Mouse (Mus musculus): ENCODE measurements around the gene Jmjd1c. TPM values are rescaled to one million over a fixed set of nuclear protein-coding genes. Genes with fewer than 3 reads are reported as not detected.

The Jmjd1c gene
- polyA plus RNA-seq, 1 experiment from 2014 or later = 59.5 TPM

GRCm38 (mm10) chr10:67131709-67132108, 35.8 kb downstream of the Jmjd1c start:
- Histone ChIP-seq H3K4me3 (replicated peaks; ENCODE audit: low read length) (no peak overlapping the region), H3K4me2 (replicated peaks) (no peak overlapping the region), H3K9ac (no peak overlapping the region), H3K4me1 (replicated peaks; ENCODE audit: control insufficient read depth, insufficient read depth, low read length) (peaks cover 19% of the 10 kb centered on the region), H3K36me3 (replicated peaks; ENCODE audit: control insufficient read depth, insufficient read depth) (no peaks in the 10 kb centered on the region), H3K27me3 (ENCODE audit: control insufficient read depth, insufficient read depth, low read length) (no peaks in the 10 kb centered on the region), H3K27ac (no peak overlapping the region), H3K9me3 (ENCODE audit: control insufficient read depth, low read length) (no peaks in the 10 kb centered on the region)
- WGBS = 89% methylated on average over 1 of the region's 1 CpGs
- ATAC-seq (ENCODE audit: low FRiP score) = no peak
- no peak for DNase-seq (ENCODE audit: low spot score)

- no peak overlapping the region for H3K4me3 ChIP-seq (replicated peaks; ENCODE audit: low read length)
- H3K4me1 ChIP-seq (replicated peaks; ENCODE audit: control insufficient read depth, insufficient read depth, low read length) = peaks cover 5% of the 10 kb centered on the region; the same call in 1 of the 2 replicates
- DNase-seq (ENCODE audit: low spot score) (no peak), ATAC-seq (ENCODE audit: low FRiP score) (no peak)
- H3K4me2 ChIP-seq (replicated peaks) = no peak overlapping the region
- WGBS = 97% methylated on average over 2 of the region's 2 CpGs
- H3K27ac ChIP-seq = no peak overlapping the region
- H3K9ac ChIP-seq = no peak overlapping the region
- H3K36me3 ChIP-seq (replicated peaks; ENCODE audit: control insufficient read depth, insufficient read depth) = no peaks in the 10 kb centered on the region
- no peaks in the 10 kb centered on the region for H3K9me3 ChIP-seq (ENCODE audit: control insufficient read depth, low read length)
- H3K27me3 ChIP-seq (ENCODE audit: control insufficient read depth, insufficient read depth, low read length) = no peaks in the 10 kb centered on the region
Observed at GRCm38 (mm10) chr10:67134322-67134721, 38.4 kb downstream of the Jmjd1c start.

- no peak for DNase-seq (ENCODE audit: low spot score)
- Histone ChIP-seq H3K27ac (no peak overlapping the region), H3K9ac (no peak overlapping the region), H3K4me3 (replicated peaks; ENCODE audit: low read length) (no peak overlapping the region), H3K4me2 (replicated peaks) (no peak overlapping the region), H3K27me3 (ENCODE audit: control insufficient read depth, insufficient read depth, low read length) (no peaks in the 10 kb centered on the region), H3K9me3 (ENCODE audit: control insufficient read depth, low read length) (no peaks in the 10 kb centered on the region), H3K36me3 (replicated peaks; ENCODE audit: control insufficient read depth, insufficient read depth) (no peaks in the 10 kb centered on the region), H3K4me1 (replicated peaks; ENCODE audit: control insufficient read depth, insufficient read depth, low read length) (0 out of 2 replicates have a peak, but pooled peaks cover 5% of the 10 kb centered on the region)
- WGBS = 97% methylated on average over 2 of the region's 2 CpGs
- ATAC-seq (ENCODE audit: low FRiP score) = no peak
Observed at GRCm38 (mm10) chr10:67137437-67137836, 41.5 kb downstream of the Jmjd1c start.

GRCm38 (mm10) chr10:67143661-67144060, 47.7 kb downstream of the Jmjd1c start:
- no peak overlapping the region for H3K4me2 ChIP-seq (replicated peaks)
- no peak overlapping the region for H3K9ac ChIP-seq
- no peak overlapping the region for H3K4me3 ChIP-seq (replicated peaks; ENCODE audit: low read length)
- no peaks in the 10 kb centered on the region for H3K4me1 ChIP-seq (replicated peaks; ENCODE audit: control insufficient read depth, insufficient read depth, low read length)
- ATAC-seq (ENCODE audit: low FRiP score) = no peak
- no peak for DNase-seq (ENCODE audit: low spot score)
- H3K27me3 ChIP-seq (ENCODE audit: control insufficient read depth, insufficient read depth, low read length) = no peaks in the 10 kb centered on the region
- H3K36me3 ChIP-seq (replicated peaks; ENCODE audit: control insufficient read depth, insufficient read depth) = no peaks in the 10 kb centered on the region
- H3K27ac ChIP-seq = no peak overlapping the region
- H3K9me3 ChIP-seq (ENCODE audit: control insufficient read depth, low read length) = no peaks in the 10 kb centered on the region

- WGBS = 79% methylated on average over 2 of the region's 2 CpGs
- no peak for DNase-seq (ENCODE audit: low spot score)
Observed at GRCm38 (mm10) chr10:67144269-67144668, 48.3 kb downstream of the Jmjd1c start.

GRCm38 (mm10) chr10:67145623-67146022, 49.7 kb downstream of the Jmjd1c start:
- no peak overlapping the region for H3K4me2 ChIP-seq (replicated peaks)
- no peak overlapping the region for H3K9ac ChIP-seq
- no peaks in the 10 kb centered on the region for H3K27me3 ChIP-seq (ENCODE audit: control insufficient read depth, insufficient read depth, low read length)
- no peak overlapping the region for H3K27ac ChIP-seq
- H3K9me3 ChIP-seq (ENCODE audit: control insufficient read depth, low read length) = no peaks in the 10 kb centered on the region
- DNase-seq (ENCODE audit: low spot score) = no peak
- 88% methylated on average over 4 of the region's 4 CpGs for WGBS
- no peak overlapping the region for H3K4me3 ChIP-seq (replicated peaks; ENCODE audit: low read length)
- no peak for ATAC-seq (ENCODE audit: low FRiP score)
- no peaks in the 10 kb centered on the region for H3K36me3 ChIP-seq (replicated peaks; ENCODE audit: control insufficient read depth, insufficient read depth)
- H3K4me1 ChIP-seq (replicated peaks; ENCODE audit: control insufficient read depth, insufficient read depth, low read length) = no peaks in the 10 kb centered on the region

More at GRCm38 (mm10) chr10:67144269-67144668, 48.3 kb downstream of the Jmjd1c start:
- no peak overlapping the region for H3K9ac ChIP-seq
- H3K36me3 ChIP-seq (replicated peaks; ENCODE audit: control insufficient read depth, insufficient read depth) = no peaks in the 10 kb centered on the region
- H3K9me3 ChIP-seq (ENCODE audit: control insufficient read depth, low read length) = no peaks in the 10 kb centered on the region
- no peaks in the 10 kb centered on the region for H3K4me1 ChIP-seq (replicated peaks; ENCODE audit: control insufficient read depth, insufficient read depth, low read length)
- no peak for ATAC-seq (ENCODE audit: low FRiP score)
- H3K4me3 ChIP-seq (replicated peaks; ENCODE audit: low read length) = no peak overlapping the region
- H3K4me2 ChIP-seq (replicated peaks) = no peak overlapping the region
- no peaks in the 10 kb centered on the region for H3K27me3 ChIP-seq (ENCODE audit: control insufficient read depth, insufficient read depth, low read length)
- H3K27ac ChIP-seq = no peak overlapping the region

- no peak overlapping the region for H3K4me2 ChIP-seq (replicated peaks)
- H3K4me3 ChIP-seq (replicated peaks; ENCODE audit: low read length) = no peak overlapping the region
- ATAC-seq (ENCODE audit: low FRiP score) (no peak), DNase-seq (ENCODE audit: low spot score) (no peak)
- H3K27me3 ChIP-seq (ENCODE audit: control insufficient read depth, insufficient read depth, low read length) = no peaks in the 10 kb centered on the region
- H3K9ac ChIP-seq = no peak overlapping the region
- H3K27ac ChIP-seq = no peak overlapping the region
- WGBS = 89% methylated on average over 3 of the region's 3 CpGs
- no peaks in the 10 kb centered on the region for H3K4me1 ChIP-seq (replicated peaks; ENCODE audit: control insufficient read depth, insufficient read depth, low read length)
- H3K36me3 ChIP-seq (replicated peaks; ENCODE audit: control insufficient read depth, insufficient read depth) = no peaks in the 10 kb centered on the region
- no peaks in the 10 kb centered on the region for H3K9me3 ChIP-seq (ENCODE audit: control insufficient read depth, low read length)
Observed at GRCm38 (mm10) chr10:67151766-67152165, 55.8 kb downstream of the Jmjd1c start.

- Histone ChIP-seq H3K4me2 (replicated peaks) (no peak overlapping the region), H3K4me3 (replicated peaks; ENCODE audit: low read length) (no peak overlapping the region), H3K9ac (no peak overlapping the region), H3K36me3 (replicated peaks; ENCODE audit: control insufficient read depth, insufficient read depth) (peaks cover 1% of the 10 kb centered on the region), H3K4me1 (replicated peaks; ENCODE audit: control insufficient read depth, insufficient read depth, low read length) (no peaks in the 10 kb centered on the region), H3K9me3 (ENCODE audit: control insufficient read depth, low read length) (no peaks in the 10 kb centered on the region), H3K27me3 (ENCODE audit: control insufficient read depth, insufficient read depth, low read length) (no peaks in the 10 kb centered on the region), H3K27ac (no peak overlapping the region)
- no peak for DNase-seq (ENCODE audit: low spot score)
- WGBS = 97% methylated on average over 3 of the region's 3 CpGs
- ATAC-seq (ENCODE audit: low FRiP score) = no peak
Observed at GRCm38 (mm10) chr10:67154647-67155046, 58.7 kb downstream of the Jmjd1c start.

GRCm38 (mm10) chr10:67174049-67174448, 78.1 kb downstream of the Jmjd1c start:
- 98% methylated on average over 1 of the region's 1 CpGs for WGBS

GRCm38 (mm10) chr10:67176031-67176430, 80.1 kb downstream of the Jmjd1c start:
- WGBS = 90% methylated on average over 7 of the region's 7 CpGs
- DNase-seq (ENCODE audit: low spot score) (no peak), ATAC-seq (ENCODE audit: low FRiP score) (no peak)
- H3K9ac ChIP-seq = no peak overlapping the region
- no peaks in the 10 kb centered on the region for H3K36me3 ChIP-seq (replicated peaks; ENCODE audit: control insufficient read depth, insufficient read depth)
- no peak overlapping the region for H3K27ac ChIP-seq
- no peak overlapping the region for H3K4me3 ChIP-seq (replicated peaks; ENCODE audit: low read length)
- no peak overlapping the region for H3K4me2 ChIP-seq (replicated peaks)
- no peaks in the 10 kb centered on the region for H3K27me3 ChIP-seq (ENCODE audit: control insufficient read depth, insufficient read depth, low read length)
- no peaks in the 10 kb centered on the region for H3K4me1 ChIP-seq (replicated peaks; ENCODE audit: control insufficient read depth, insufficient read depth, low read length)
- H3K9me3 ChIP-seq (ENCODE audit: control insufficient read depth, low read length) = no peaks in the 10 kb centered on the region

More at GRCm38 (mm10) chr10:67174049-67174448, 78.1 kb downstream of the Jmjd1c start:
- no peaks in the 10 kb centered on the region for H3K4me1 ChIP-seq (replicated peaks; ENCODE audit: control insufficient read depth, insufficient read depth, low read length)
- DNase-seq (ENCODE audit: low spot score) = no peak
- H3K27me3 ChIP-seq (ENCODE audit: control insufficient read depth, insufficient read depth, low read length) = no peaks in the 10 kb centered on the region
- ATAC-seq (ENCODE audit: low FRiP score) = no peak
- no peak overlapping the region for H3K4me2 ChIP-seq (replicated peaks)
- no peak overlapping the region for H3K27ac ChIP-seq
- H3K9me3 ChIP-seq (ENCODE audit: control insufficient read depth, low read length) = no peaks in the 10 kb centered on the region
- H3K36me3 ChIP-seq (replicated peaks; ENCODE audit: control insufficient read depth, insufficient read depth) = no peaks in the 10 kb centered on the region
- no peak overlapping the region for H3K9ac ChIP-seq
- no peak overlapping the region for H3K4me3 ChIP-seq (replicated peaks; ENCODE audit: low read length)

Measured in hindbrain, embryonic 14.5 days (tissue).